Comparison of ENCODE assay signal across 9 mouse cellular contexts in genomic region chr9:66886818-66887217, GRCm38 (mm10). TPM values are rescaled to one million over a fixed set of nuclear protein-coding genes. Genes with fewer than 3 reads are reported as not detected.
DNase-seq lines count a peak whose midpoint lies in the region; ATAC-seq and TF ChIP-seq lines count a peak whose summit lies in the region.
"Had no signal": no experiment of that assay in that cellular context is flagged by ENCODE, and none has a peak within 500 bp of the region (broad histone marks: within the 10 kb centered on the region; RNA-seq: fewer than 3 reads in every experiment).

No protein-coding gene starts in this region.

- peak; percentile 34; the same call in 1 of the 2 replicates for ATAC-seq in lung, embryonic 16.5 days (ENCODE audit: low read depth)
- peak; percentile 59 for ATAC-seq in intestine, postnatal 0 days

- H3K4me1 ChIP-seq in lung, embryonic 16.5 days (replicated peaks; ENCODE audit: control insufficient read depth, insufficient read depth, low read length): peaks cover 9% of the 10 kb centered on the region
- peaks cover 14% of the 10 kb centered on the region; the same call in 1 of the 2 replicates for H3K4me1 ChIP-seq in intestine, postnatal 0 days (replicated peaks; ENCODE audit: control insufficient read depth, insufficient read depth, low read length)

- H3K4me3 ChIP-seq in lung, embryonic 16.5 days (ENCODE audit: low read length): no peak overlapping the region
- H3K4me3 ChIP-seq in intestine, postnatal 0 days (ENCODE audit: low read depth, low read length): no peak overlapping the region
- H3K4me3 ChIP-seq: limb, embryonic 13.5 days had no signal

- H3K9me3 ChIP-seq in lung, embryonic 16.5 days (ENCODE audit: control insufficient read depth, low read length): no peaks in the 10 kb centered on the region
- no peaks in the 10 kb centered on the region for H3K9me3 ChIP-seq in intestine, postnatal 0 days (ENCODE audit: control insufficient read depth)
- H3K9me3 ChIP-seq: limb, embryonic 13.5 days had no signal

- H3K9ac ChIP-seq in lung, embryonic 16.5 days (ENCODE audit: low read length): no peak overlapping the region
- H3K9ac ChIP-seq in intestine, postnatal 0 days (ENCODE audit: low read depth, low read length): no peak overlapping the region
- H3K9ac ChIP-seq: limb, embryonic 13.5 days had no signal

- no peak overlapping the region for H3K27ac ChIP-seq in lung, embryonic 16.5 days (ENCODE audit: low read length)
- H3K27ac ChIP-seq in intestine, postnatal 0 days (ENCODE audit: low read depth, low read length): peak overlapping the region; percentile 41; the same call in 1 of the 2 replicates
- H3K27ac ChIP-seq: limb, embryonic 13.5 days had no signal

- no peaks in the 10 kb centered on the region for H3K36me3 ChIP-seq in lung, embryonic 16.5 days (ENCODE audit: control insufficient read depth, insufficient read depth, low read length)
- no peaks in the 10 kb centered on the region for H3K36me3 ChIP-seq in intestine, postnatal 0 days (ENCODE audit: control insufficient read depth, insufficient read depth)

- H3K4me2 ChIP-seq in lung, embryonic 16.5 days (ENCODE audit: low read depth, low read length): no peak overlapping the region
- H3K4me2 ChIP-seq in intestine, postnatal 0 days (replicated peaks; ENCODE audit: low read depth): no peak overlapping the region
- H3K4me2 ChIP-seq: limb, embryonic 13.5 days had no signal

- peak; percentile 28 for DNase-seq in embryo, embryonic 10 days (ENCODE audit: low spot score)
- DNase-seq in embryo, embryonic 9.5 days (ENCODE audit: extremely low spot score): no peak
- no peak for DNase-seq in lung, postnatal 10 days
- DNase-seq in monocyte, adult 2 months (ENCODE audit: low read depth in 1 of 2, low spot score in 2 of 2): peak; percentile 60 to 74
- DNase-seq in adrenal gland, adult (ENCODE audit: inconsistent age in 2 of 2, low spot score in 1 of 2): no peak
- no peak for DNase-seq in gastrocnemius, postnatal 10 days

- no peaks in the 10 kb centered on the region for H3K27me3 ChIP-seq in lung, embryonic 16.5 days (ENCODE audit: control insufficient read depth, insufficient read depth, low read depth, low read length)
- H3K27me3 ChIP-seq in intestine, postnatal 0 days (replicated peaks; ENCODE audit: control insufficient read depth, insufficient read depth, low read length): no peaks in the 10 kb centered on the region
- H3K27me3 ChIP-seq: limb, embryonic 13.5 days had no signal

- WGBS in lung, embryonic 16.5 days: 75% methylated on average over 6 of the region's 6 CpGs
- 75% methylated on average over 6 of the region's 6 CpGs for WGBS in intestine, postnatal 0 days

- no peak for TF ChIP-seq CTCF in intestine, postnatal 0 days (IDR thresholded peaks at IDR 0.05; ENCODE audit: low read depth)

RNA-seq across cellular contexts. Expression of gene Rab8b, which starts 32.7 kb away (rescaled TPM):
- polyA plus RNA-seq in lung, embryonic 16.5 days (2015; fragmentation: Nextera tagmentation; extraction: Ambion mirVana): 28.8 and 30.4 TPM in 2 replicates
- polyA plus RNA-seq in intestine, postnatal 0 days (2015; fragmentation: Nextera tagmentation; extraction: Ambion mirVana): 16.2 and 18.9 TPM in 2 replicates
- 10 to 100 TPM; 12.6 to 15.4 TPM for total RNA-seq in gastrocnemius, postnatal 10 days (2021)

RNA-seq across cellular contexts. Expression of gene Aph1c, which starts 52.3 kb away (rescaled TPM):
- 6.1 and 8.7 TPM in 2 replicates for polyA plus RNA-seq in lung, embryonic 16.5 days (2015; fragmentation: Nextera tagmentation; extraction: Ambion mirVana)
- 36.8 and 44.0 TPM in 2 replicates for polyA plus RNA-seq in intestine, postnatal 0 days (2015; fragmentation: Nextera tagmentation; extraction: Ambion mirVana)
- total RNA-seq in gastrocnemius, postnatal 10 days (2021): 1 to 10 TPM in 1 of 2 experiments, under 1 TPM in 1; 0.59 to 1.7 TPM

RNA-seq across cellular contexts. Expression of gene Rps27l, which starts 59.1 kb away (rescaled TPM):
- 612 and 687 TPM in 2 replicates for polyA plus RNA-seq in lung, embryonic 16.5 days (2015; fragmentation: Nextera tagmentation; extraction: Ambion mirVana)
- polyA plus RNA-seq in intestine, postnatal 0 days (2015; fragmentation: Nextera tagmentation; extraction: Ambion mirVana): 712 and 778 TPM in 2 replicates
- total RNA-seq in gastrocnemius, postnatal 10 days (2021): 100 to 1,000 TPM; 215 to 237 TPM

Comparison
In these comparisons a context has a peak if more than half of its experiments do, and no peak if none do; other contexts are left out.
1. DNase-seq: peak in embryo, embryonic 10 days (single experiment) and monocyte, adult 2 months (2 of 2); none in embryo, embryonic 9.5 days (single experiment), lung, postnatal 10 days (single experiment), adrenal gland, adult (0 of 2) and gastrocnemius, postnatal 10 days (single experiment).